10 mouse cellular contexts compared by ENCODE assay signal in genomic region chr14:46989694-46990093, GRCm38 (mm10).
A peak's percentile ranks its signal among the peaks of the same experiment; 100 is the strongest.
DNase-seq lines count a peak whose midpoint lies in the region; ATAC-seq lines count a peak whose summit lies in the region.
"Had no signal": no experiment of that assay in that cellular context is flagged by ENCODE, and none has a peak within 500 bp of the region (broad histone marks: within the 10 kb centered on the region; RNA-seq: fewer than 3 reads in every experiment).

No protein-coding gene starts in this region.

- H3K9me3 ChIP-seq in heart, embryonic 11.5 days (replicated peaks; ENCODE audit: control insufficient read depth, low read length), result no peaks in the 10 kb centered on the region
- no peaks in the 10 kb centered on the region for H3K9me3 ChIP-seq in midbrain, embryonic 14.5 days (ENCODE audit: control insufficient read depth, low read length)
- H3K9me3 ChIP-seq in intestine, embryonic 16.5 days (ENCODE audit: control insufficient read depth, low read length), result no peaks in the 10 kb centered on the region
- H3K9me3 ChIP-seq: liver, embryonic 13.5 days had no signal

- H3K9ac ChIP-seq in heart, embryonic 11.5 days (ENCODE audit: low read depth, low read length), result no peak overlapping the region
- no peak overlapping the region for H3K9ac ChIP-seq in midbrain, embryonic 14.5 days (replicated peaks; ENCODE audit: low read length)
- H3K9ac ChIP-seq in intestine, embryonic 16.5 days (ENCODE audit: low read depth, low read length), result no peak overlapping the region
- H3K9ac ChIP-seq: liver, embryonic 13.5 days had no signal

- H3K4me1 ChIP-seq in heart, embryonic 11.5 days (ENCODE audit: control insufficient read depth, insufficient read depth, low read length), result peaks cover 24% of the 10 kb centered on the region
- peaks cover 11% of the 10 kb centered on the region; the same call in 1 of the 2 replicates for H3K4me1 ChIP-seq in midbrain, embryonic 14.5 days (ENCODE audit: control insufficient read depth, insufficient read depth, low read length)
- H3K4me1 ChIP-seq in intestine, embryonic 16.5 days (ENCODE audit: control insufficient read depth, insufficient read depth, low read length), result 0 out of 2 replicates have a peak, but pooled peaks cover 2% of the 10 kb centered on the region
- H3K4me1 ChIP-seq: liver, embryonic 13.5 days had no signal

- WGBS in heart, embryonic 11.5 days (ENCODE audit: insufficient replicate concordance), result 44% methylated on average over 4 of the region's 4 CpGs
- 6% methylated on average over 4 of the region's 4 CpGs for WGBS in midbrain, embryonic 14.5 days
- 46% methylated on average over 4 of the region's 4 CpGs for WGBS in intestine, embryonic 16.5 days

- H3K27ac ChIP-seq in heart, embryonic 11.5 days (ENCODE audit: low read depth, low read length), result 0 out of 2 replicates have a peak overlapping the region, but pooled peaks have one; percentile 46
- peak overlapping the region; percentile 28; the same call in 1 of the 2 replicates for H3K27ac ChIP-seq in midbrain, embryonic 14.5 days (replicated peaks; ENCODE audit: low read depth, low read length)
- no peak overlapping the region for H3K27ac ChIP-seq in intestine, embryonic 16.5 days (ENCODE audit: low read length)
- H3K27ac ChIP-seq: liver, embryonic 13.5 days had no signal

- DNase-seq in heart, adult 18-20 months, result no peak
- peak; percentile 87 for DNase-seq in MN1 (ENCODE audit: low spot score)
- peak; percentile 83 for DNase-seq in fibroblast of lung, adult 2 months (ENCODE audit: low read depth)
- peak; percentile 78 for DNase-seq in midbrain, embryonic 14.5 days
- DNase-seq in thymus, postnatal 14 days, result no peak
- DNase-seq in ovary, postnatal 14 days (ENCODE audit: low spot score), result no peak
- DNase-seq: liver, embryonic 13.5 days; right cerebral cortex, postnatal 14 days had no signal

- no peaks in the 10 kb centered on the region for H3K36me3 ChIP-seq in heart, embryonic 11.5 days (ENCODE audit: control insufficient read depth, insufficient read depth, low read length)
- no peaks in the 10 kb centered on the region for H3K36me3 ChIP-seq in midbrain, embryonic 14.5 days (ENCODE audit: control insufficient read depth, insufficient read depth, low read length)
- H3K36me3 ChIP-seq in intestine, embryonic 16.5 days (ENCODE audit: control insufficient read depth, insufficient read depth, low read length), result no peaks in the 10 kb centered on the region
- H3K36me3 ChIP-seq: liver, embryonic 13.5 days had no signal

- no peak overlapping the region for H3K4me3 ChIP-seq in heart, embryonic 11.5 days (ENCODE audit: low read depth, low read length)
- H3K4me3 ChIP-seq in midbrain, embryonic 14.5 days (replicated peaks; ENCODE audit: low read depth, low read length), result no peak overlapping the region
- H3K4me3 ChIP-seq in intestine, embryonic 16.5 days (ENCODE audit: low read length), result no peak overlapping the region
- H3K4me3 ChIP-seq: liver, embryonic 13.5 days had no signal

- H3K27me3 ChIP-seq in heart, embryonic 11.5 days (ENCODE audit: control insufficient read depth, insufficient read depth, low read length), result no peaks in the 10 kb centered on the region
- no peaks in the 10 kb centered on the region for H3K27me3 ChIP-seq in midbrain, embryonic 14.5 days (ENCODE audit: control insufficient read depth, insufficient read depth, low read length)
- H3K27me3 ChIP-seq in intestine, embryonic 16.5 days (replicated peaks; ENCODE audit: control insufficient read depth, insufficient read depth, low read length), result no peaks in the 10 kb centered on the region
- H3K27me3 ChIP-seq: liver, embryonic 13.5 days had no signal

- ATAC-seq in heart, embryonic 11.5 days (replicated peaks; ENCODE audit: insufficient number of reproducible peaks, low FRiP score, low TSS enrichment), result no peak
- ATAC-seq in midbrain, embryonic 14.5 days (ENCODE audit: low FRiP score, low TSS enrichment), result peak; percentile 69; the same call in 1 of the 2 replicates
- ATAC-seq in intestine, embryonic 16.5 days, result no peak

- H3K4me2 ChIP-seq in heart, embryonic 11.5 days, result no peak overlapping the region
- H3K4me2 ChIP-seq in midbrain, embryonic 14.5 days (ENCODE audit: low read length), result no peak overlapping the region
- no peak overlapping the region for H3K4me2 ChIP-seq in intestine, embryonic 16.5 days (ENCODE audit: low read depth, low read length)
- H3K4me2 ChIP-seq: liver, embryonic 13.5 days had no signal

Comparison
In these comparisons a context has a peak if more than half of its experiments do, and no peak if none do; other contexts are left out.
1. DNase-seq: peak in MN1 (single experiment), fibroblast of lung, adult 2 months (single experiment) and midbrain, embryonic 14.5 days (single experiment); none in heart, adult 18-20 months (0 of 2), thymus, postnatal 14 days (single experiment) and ovary, postnatal 14 days (single experiment).